Mouse (Mus musculus): ENCODE data around the gene Syngr2.

DNA sequence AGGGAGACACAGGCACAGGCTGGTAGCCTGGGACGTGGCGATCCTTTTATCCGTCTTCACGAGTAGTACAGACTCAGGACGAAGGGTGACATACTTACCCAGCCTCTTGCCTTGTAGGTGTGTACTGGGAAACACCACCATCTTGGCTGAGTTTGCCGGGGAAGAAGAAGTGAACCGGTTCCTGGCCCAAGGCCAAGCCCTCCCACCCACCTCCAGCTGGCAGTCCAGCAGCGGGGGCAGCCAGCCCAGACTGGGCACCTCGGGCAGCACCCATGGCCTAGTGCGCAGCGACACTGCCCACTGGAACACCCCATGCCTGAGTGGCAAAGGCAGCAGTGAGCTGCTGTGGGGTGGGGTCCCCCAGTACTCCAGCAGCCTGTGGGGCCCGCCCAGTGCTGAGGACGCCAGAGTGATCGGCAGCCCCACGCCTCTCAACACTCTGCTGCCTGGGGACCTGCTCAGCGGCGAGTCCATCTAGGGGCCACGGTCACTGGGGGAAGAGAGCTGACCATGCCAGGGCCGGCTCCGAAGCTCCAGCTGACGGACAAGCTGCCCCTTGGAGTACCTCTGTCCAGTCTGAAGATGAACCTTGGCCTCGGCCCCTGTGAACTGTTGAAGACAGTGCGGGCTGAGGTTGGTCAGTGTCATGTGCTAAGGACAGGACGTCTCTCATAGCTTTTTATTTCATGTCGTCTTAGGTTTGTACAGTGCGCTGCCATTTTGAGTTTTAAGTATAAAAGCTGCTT, 48.9 kb upstream of the Syngr2 start:
- TF ChIP-seq GATA1 (IDR thresholded peaks at IDR 0.05; ENCODE audit: borderline replicate concordance, low read length) (no peak), FLI1 (IDR thresholded peaks at IDR 0.05; ENCODE audit: low read length) (no peak)
